Mouse (Mus musculus) bone marrow macrophage, adult 2 months (primary cell): Measurements from ENCODE around the gene Pou2f1.

Source experiments
- CTCF ChIP-seq: IDR thresholded peaks from 2 replicates; pipeline ENCODE4 v1.5.1; 2012; ENCODE audit warnings: low read depth, mild to moderate bottlenecking, low read length, moderate library complexity
- POLR2A ChIP-seq: IDR thresholded peaks from 2 replicates; pipeline ENCODE4 v1.6.1; 2012; ENCODE audit warnings: mild to moderate bottlenecking, low read depth, low read length, borderline replicate concordance

DNA sequence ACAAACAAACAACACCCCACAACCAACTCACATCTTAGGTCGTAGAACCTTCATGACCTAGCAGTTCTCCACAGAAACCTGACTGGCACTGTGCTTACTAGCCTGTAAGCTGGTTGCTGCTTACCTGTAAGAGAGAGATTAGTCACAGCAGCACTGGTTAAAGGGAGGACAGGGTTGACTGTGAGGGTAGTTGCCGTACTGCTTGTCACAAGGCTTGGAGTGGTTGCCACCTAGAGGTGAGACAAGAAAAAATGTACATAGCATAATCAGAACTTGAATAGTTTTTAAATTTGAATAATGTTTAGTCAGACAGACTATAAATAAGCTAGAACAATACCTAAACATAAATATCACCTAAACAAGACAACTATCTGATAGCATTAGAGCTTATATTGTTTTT is 110.8 kb downstream of the Pou2f1 start:
- TF ChIP-seq POLR2A = no peak
- no peak for TF ChIP-seq CTCF
